Mouse (Mus musculus) hindbrain, embryonic 13.5 days (tissue): ENCODE results near the gene E2f1. TPM values are rescaled to one million over a fixed set of nuclear protein-coding genes. Genes with fewer than 3 reads are reported as not detected.

Source experiments
- ATAC-seq: fragments of 200-750 bp; cut with Nextera tagmentation; 2 replicates; pipeline ENCODE4 v1.8.0; 2017; ENCODE audit warnings: moderate TSS enrichment; ENCODE audit not compliant: low FRiP score
- H3K27ac ChIP-seq: fragments of 300-500 bp; sonication (generic); 2 replicates; pipeline ENCODE4 v1.5.1; 2015; ENCODE audit warnings: inconsistent platforms, mild to moderate bottlenecking, moderate library complexity
- H3K27me3 ChIP-seq: fragments of 300-500 bp; sonication (generic); 2 replicates; pipeline ENCODE4 v1.6.1; 2015; ENCODE audit warnings: mild to moderate bottlenecking, inconsistent platforms
- H3K36me3 ChIP-seq: fragments of 300-500 bp; sonication (generic); 2 replicates; pipeline ENCODE4 v1.6.1; 2015; ENCODE audit warnings: mild to moderate bottlenecking, inconsistent platforms
- H3K4me1 ChIP-seq: fragments of 300-500 bp; sonication (generic); replicated peaks from 2 replicates; pipeline ENCODE4 v1.6.1; 2015; ENCODE audit warnings: inconsistent platforms
- H3K4me2 ChIP-seq: fragments of 300-500 bp; sonication (generic); 2 replicates; pipeline ENCODE4 v1.6.1; 2015; ENCODE audit warnings: inconsistent platforms, mild to moderate bottlenecking, moderate library complexity
- H3K4me3 ChIP-seq: fragments of 300-500 bp; sonication (generic); 2 replicates; pipeline ENCODE4 v1.5.1; 2015; ENCODE audit warnings: mild to moderate bottlenecking, inconsistent platforms
- H3K9ac ChIP-seq: fragments of 300-500 bp; sonication (generic); 2 replicates; pipeline ENCODE4 v1.6.1; 2015; ENCODE audit warnings: mild to moderate bottlenecking, inconsistent platforms
- H3K9me3 ChIP-seq: fragments of 300-500 bp; sonication (generic); 2 replicates; pipeline ENCODE4 v1.6.1; 2016; ENCODE audit warnings: inconsistent platforms
- WGBS: fragments of 180-500 bp; shearing (Covaris S2); methylation state at CpG from one replicate; pipeline ENCODE4 v1.1.7; 2015; 5-methylcytosine and 5-hydroxymethylcytosine counted together
- polyA plus RNA-seq: library from polyadenylated mRNA; unstranded; fragments of >200 nt; fragmentation: Nextera tagmentation; extraction: Ambion mirVana; gene quantifications from 2 replicates; pipeline ENCODE4 v1.2.1, GENCODE M21; 2015

The E2f1 gene
- polyA plus RNA-seq, 1 experiment from 2014 or later: 8.9 TPM

DNA sequence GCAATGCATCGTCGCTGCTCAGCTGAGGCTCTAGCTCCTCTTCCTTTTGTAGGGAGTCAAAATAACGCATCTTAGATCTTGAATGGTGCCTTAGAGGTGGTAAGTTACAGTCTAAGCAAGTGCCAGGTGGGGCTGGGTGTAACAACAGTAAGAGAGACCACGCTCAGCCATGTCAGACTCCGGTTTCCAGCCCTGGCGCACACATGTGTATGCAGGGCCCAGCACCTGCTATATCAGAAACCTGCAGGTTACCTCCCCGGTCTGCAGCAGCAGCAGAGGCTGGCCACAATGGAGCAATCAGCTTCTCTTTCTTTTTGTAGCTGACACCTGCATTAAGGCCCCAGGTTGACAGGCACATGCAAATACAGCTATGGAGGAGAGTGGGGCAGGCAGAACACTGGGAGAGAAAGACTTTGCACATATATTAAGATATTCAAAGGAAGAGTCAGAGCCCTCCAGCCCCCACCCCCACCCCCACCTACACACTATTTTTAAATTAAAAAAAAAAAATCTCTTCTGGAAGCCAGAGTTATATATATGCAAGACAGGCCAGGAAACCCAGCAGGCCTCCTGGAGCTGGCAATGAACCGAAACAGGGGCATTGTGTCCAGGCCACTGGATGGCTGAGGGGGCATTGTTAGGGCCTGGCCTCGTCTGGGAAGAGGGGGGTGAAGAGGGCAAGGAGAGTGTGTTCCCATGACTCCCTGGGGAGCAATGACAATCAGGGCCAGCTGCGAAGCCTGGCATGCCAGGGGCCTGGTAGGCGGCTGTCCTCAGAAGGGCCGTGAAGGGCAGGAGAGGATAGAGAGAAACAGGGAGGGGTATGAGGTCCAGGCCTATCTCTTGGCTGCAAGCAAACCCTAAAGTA lies 7.4 kb upstream of the E2f1 start:
- peak overlapping the region; percentile 77 for H3K27ac ChIP-seq
- 20% methylated on average over 12 of the region's 12 CpGs for WGBS
- H3K4me2 ChIP-seq: no peak overlapping the region
- no peaks in the 10 kb centered on the region for H3K9me3 ChIP-seq
- peaks cover 21% of the 10 kb centered on the region for H3K4me1 ChIP-seq
- ATAC-seq: peak; percentile 49; the same call in 1 of the 2 replicates
- H3K36me3 ChIP-seq: no peaks in the 10 kb centered on the region
- peak overlapping the region; percentile 39 for H3K9ac ChIP-seq
- no peaks in the 10 kb centered on the region for H3K27me3 ChIP-seq
- no peak overlapping the region for H3K4me3 ChIP-seq

DNA sequence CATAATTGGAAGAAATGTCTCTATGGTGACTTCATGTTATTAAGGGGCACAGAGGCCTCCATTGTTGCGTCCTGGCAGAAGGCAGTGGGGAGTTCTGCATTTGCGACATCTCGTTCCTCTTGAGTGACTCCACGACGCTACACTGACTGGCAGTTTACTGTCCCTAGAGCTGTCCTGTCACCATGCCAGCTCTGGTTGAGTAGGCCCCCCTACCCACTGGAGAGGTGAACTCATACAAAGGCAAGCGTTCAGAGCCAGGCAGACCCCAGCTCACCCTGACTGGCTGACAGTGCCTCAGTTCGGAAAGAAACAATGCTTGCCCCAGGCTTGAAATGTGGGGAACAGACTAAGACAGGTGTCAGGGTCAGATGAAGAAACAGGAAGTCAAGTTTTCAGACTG lies 4.6 kb upstream of the E2f1 start:
- Histone ChIP-seq H3K27ac (no peak overlapping the region), H3K4me3 (no peak overlapping the region), H3K4me1 (peaks cover 33% of the 10 kb centered on the region), H3K9me3 (no peaks in the 10 kb centered on the region), H3K36me3 (no peaks in the 10 kb centered on the region), H3K27me3 (no peaks in the 10 kb centered on the region), H3K9ac (no peak overlapping the region), H3K4me2 (no peak overlapping the region)
- ATAC-seq: no peak
- WGBS: 30% methylated on average over 7 of the region's 7 CpGs

DNA sequence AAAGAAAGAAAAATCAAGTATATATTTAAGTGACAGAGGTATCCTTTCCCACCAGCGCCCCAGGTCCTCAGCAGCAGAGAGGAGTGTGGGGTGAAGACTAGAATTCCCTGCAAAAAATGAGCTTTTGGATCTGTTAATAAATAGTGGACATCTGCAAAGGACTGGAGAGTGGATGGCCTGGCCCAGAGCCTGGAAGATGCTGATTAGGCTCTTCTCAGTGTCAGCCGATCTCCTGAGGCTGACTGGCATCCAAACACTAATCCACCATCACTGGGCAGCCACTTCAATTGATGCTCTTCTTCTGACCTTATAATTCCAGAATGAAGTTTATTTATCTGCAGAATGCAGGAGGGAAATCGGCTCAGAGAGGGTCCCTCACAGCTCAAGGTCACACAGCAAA lies 3.3 kb upstream of the E2f1 start:
- Histone ChIP-seq H3K4me1 (peaks cover 45% of the 10 kb centered on the region), H3K27ac (no peak overlapping the region), H3K9me3 (no peaks in the 10 kb centered on the region), H3K4me3 (no peak overlapping the region), H3K36me3 (no peaks in the 10 kb centered on the region), H3K4me2 (no peak overlapping the region), H3K27me3 (no peaks in the 10 kb centered on the region), H3K9ac (no peak overlapping the region)
- whole genome bisulfite sequencing: 83% methylated on average over 3 of the region's 3 CpGs
- ATAC-seq: no peak

DNA sequence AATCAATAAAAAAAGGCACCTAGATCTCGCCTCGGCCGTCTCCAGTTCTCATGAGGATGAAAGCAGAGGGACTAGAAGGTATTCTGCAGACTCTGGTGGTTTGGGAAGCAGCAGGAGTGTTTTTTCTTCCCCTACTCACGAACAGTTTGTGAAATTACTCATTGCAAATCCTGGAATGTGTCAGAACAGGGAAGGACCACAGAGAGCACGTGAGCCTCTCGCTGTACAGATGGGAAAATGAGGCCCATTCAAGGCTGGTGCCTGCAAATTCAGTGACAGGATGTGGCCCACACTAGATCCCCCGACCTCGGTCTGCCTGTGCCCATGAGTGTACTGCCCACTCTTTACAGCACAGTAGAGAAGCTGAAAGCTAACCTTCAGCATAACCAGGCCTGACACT lies 2.3 kb upstream of the E2f1 start:
- WGBS: 74% methylated on average over 8 of the region's 8 CpGs
- Histone ChIP-seq H3K36me3 (no peaks in the 10 kb centered on the region), H3K27me3 (no peaks in the 10 kb centered on the region), H3K9ac (no peak overlapping the region), H3K4me1 (peaks cover 40% of the 10 kb centered on the region), H3K27ac (no peak overlapping the region), H3K4me3 (no peak overlapping the region), H3K9me3 (no peaks in the 10 kb centered on the region), H3K4me2 (no peak overlapping the region)
- ATAC-seq: no peak

DNA sequence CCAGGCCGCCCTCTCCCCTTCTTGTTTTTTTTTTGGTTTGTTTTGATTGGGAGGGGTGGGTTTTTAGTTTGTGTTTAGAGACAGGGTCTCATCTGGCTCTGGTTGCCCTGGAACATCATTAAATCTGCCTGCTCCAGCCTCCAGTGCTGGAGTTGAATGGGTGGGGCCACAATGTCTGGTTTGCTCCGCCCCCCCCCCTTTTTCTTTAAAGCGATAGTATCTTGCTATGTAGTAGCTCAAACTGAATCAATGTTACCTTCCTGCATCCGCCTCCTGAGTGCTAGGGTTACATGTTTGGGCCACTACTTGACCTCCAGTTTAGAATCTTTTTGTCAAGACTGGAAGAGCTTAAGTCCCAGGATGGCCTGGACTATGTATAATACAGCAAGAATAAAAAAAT lies 1.6 kb upstream of the E2f1 start:
- Histone ChIP-seq H3K4me3 (no peak overlapping the region), H3K27me3 (no peaks in the 10 kb centered on the region), H3K4me2 (no peak overlapping the region), H3K4me1 (peaks cover 39% of the 10 kb centered on the region), H3K27ac (no peak overlapping the region), H3K9me3 (no peaks in the 10 kb centered on the region), H3K36me3 (no peaks in the 10 kb centered on the region), H3K9ac (no peak overlapping the region)
- ATAC-seq: no peak
- WGBS: 79% methylated on average over 4 of the region's 4 CpGs

DNA sequence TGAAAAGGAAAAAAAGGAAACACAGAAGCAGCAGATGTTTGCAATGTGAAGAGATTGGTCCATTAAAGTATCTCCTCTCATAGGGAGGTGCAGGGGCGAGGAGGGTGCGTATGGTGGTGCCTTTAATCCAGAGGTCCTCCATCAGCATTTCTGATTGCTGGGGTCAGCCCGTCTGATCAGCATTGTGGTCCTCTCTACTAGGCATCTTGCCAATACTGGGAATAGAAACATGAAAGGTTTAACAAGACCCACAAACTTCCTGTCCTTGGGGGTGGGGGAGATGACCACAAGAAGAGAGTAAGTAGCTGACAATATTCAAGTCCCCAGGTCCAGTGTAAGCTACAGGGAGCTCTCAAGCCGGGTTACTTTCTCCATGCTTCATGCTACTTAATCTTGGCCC lies 974 bp upstream of the E2f1 start:
- H3K4me2 ChIP-seq: peak overlapping the region; percentile 83
- no peak overlapping the region for H3K9ac ChIP-seq
- H3K4me3 ChIP-seq: peak overlapping the region; percentile 63
- peaks cover 44% of the 10 kb centered on the region for H3K4me1 ChIP-seq
- H3K27me3 ChIP-seq: no peaks in the 10 kb centered on the region
- 69% methylated on average over 4 of the region's 4 CpGs for WGBS
- H3K27ac ChIP-seq: 0 out of 2 replicates have a peak overlapping the region, but pooled peaks have one; percentile 76
- no peak for ATAC-seq
- no peaks in the 10 kb centered on the region for H3K36me3 ChIP-seq
- no peaks in the 10 kb centered on the region for H3K9me3 ChIP-seq

DNA sequence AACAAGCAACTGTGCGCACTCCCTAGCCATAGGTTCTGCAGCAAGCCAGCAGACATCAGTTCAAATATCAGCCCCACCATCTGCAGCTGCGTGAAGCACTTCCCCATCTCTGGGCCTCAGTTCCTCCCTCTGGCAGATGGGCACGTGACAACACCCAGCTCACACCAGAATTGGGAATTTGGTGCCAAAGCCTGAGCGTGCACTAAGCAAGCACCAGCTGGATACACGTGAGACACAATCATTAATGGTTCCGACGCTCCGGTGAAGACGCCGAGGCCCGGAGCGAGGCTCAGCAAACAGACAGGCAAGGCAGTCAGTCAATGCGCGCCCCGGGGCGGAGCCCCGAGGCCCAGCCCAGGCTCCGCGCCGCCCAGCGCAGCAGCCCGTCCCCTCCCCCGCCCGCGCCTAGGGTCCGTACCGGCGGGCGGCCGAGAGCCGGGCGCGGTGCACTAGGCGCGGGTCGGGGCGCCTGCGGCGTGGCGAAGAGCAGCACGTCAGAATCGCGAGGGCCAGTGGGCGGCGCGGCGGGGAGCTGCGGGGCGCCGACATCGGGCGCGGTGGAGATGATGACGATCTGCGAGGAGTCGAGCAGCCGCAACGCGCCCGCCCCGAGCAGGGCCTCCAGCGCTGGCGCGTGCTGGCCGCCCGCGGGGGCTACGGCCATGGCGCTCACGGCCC lies 482 bp downstream of the E2f1 start:
- WGBS: under 1% methylated on average over 52 of the region's 70 CpGs
- Histone ChIP-seq H3K9me3 (no peaks in the 10 kb centered on the region), H3K4me1 (peaks cover 52% of the 10 kb centered on the region), H3K36me3 (no peaks in the 10 kb centered on the region), H3K4me2 (peak overlapping the region; percentile 83), H3K27ac (peak overlapping the region; percentile 83), H3K4me3 (peak overlapping the region; percentile 63), H3K9ac (peak overlapping the region; percentile 65), H3K27me3 (no peaks in the 10 kb centered on the region)
- ATAC-seq: peak; percentile 63

DNA sequence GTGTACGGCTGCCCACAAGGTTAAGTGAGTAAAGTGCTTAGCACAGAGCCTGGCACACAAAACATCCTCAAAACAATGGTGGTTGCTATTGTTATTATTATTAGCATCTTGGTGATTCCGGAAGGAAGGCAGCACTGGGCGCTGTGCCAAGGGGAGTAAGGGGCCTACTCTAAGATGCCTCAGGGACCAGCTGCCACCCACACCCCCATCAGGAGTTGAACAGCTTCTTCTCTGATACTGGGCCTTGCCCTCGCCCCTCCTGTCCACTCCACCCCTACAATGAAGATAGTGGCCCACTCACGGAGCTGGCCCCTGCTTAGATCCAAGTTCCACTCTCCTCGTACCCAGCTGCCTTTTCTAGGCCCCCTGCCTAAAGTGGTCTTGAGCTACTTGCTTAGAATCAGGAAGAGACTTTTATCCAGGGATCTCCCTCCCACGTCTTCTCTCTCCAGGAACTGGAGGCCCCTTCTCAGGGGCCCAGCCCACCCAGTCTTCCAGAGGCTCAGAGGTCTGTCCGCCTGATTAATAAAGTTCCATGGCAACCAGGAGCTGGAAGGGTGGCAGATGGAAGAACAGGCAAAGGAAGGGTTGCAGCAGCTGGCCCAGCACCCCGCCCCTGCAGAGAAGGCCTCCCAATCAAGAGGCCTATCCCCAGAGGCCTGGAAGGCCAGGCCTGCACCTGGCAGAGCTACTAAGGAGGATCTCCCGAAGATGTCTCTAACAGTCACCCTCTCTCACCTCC lies 1.2 kb downstream of the E2f1 start:
- Histone ChIP-seq H3K36me3 (no peaks in the 10 kb centered on the region), H3K4me3 (peak overlapping the region; percentile 63), H3K9ac (peak overlapping the region; percentile 65), H3K4me1 (peaks cover 54% of the 10 kb centered on the region), H3K9me3 (no peaks in the 10 kb centered on the region), H3K4me2 (peak overlapping the region; percentile 83), H3K27ac (peak overlapping the region; percentile 83), H3K27me3 (no peaks in the 10 kb centered on the region)
- WGBS: 7% methylated on average over 10 of the region's 10 CpGs
- peak; percentile 2; the same call in 1 of the 2 replicates for ATAC-seq

DNA sequence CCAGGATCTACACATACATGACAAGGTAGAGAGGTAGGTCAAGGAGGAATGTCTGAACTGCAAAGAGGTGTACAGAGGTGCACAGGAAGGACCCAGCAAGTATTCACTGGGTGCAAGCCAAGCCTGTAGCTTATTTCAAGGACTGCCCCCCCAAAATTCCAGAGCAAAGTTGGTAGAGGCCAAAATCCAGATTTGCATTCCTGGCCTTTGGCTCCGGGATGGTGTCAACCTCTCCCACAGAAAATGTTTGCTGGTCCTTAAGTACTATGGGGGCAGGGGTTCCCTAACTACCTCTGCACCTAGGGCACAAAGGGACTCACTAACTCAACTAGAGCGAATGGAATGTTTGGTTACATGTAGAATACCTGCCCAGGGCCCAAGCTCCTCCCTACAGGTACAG lies 1.9 kb downstream of the E2f1 start:
- Histone ChIP-seq H3K4me2 (peak overlapping the region; percentile 83), H3K9ac (peak overlapping the region; percentile 65), H3K36me3 (no peaks in the 10 kb centered on the region), H3K27ac (peak overlapping the region; percentile 83), H3K9me3 (no peaks in the 10 kb centered on the region), H3K27me3 (no peaks in the 10 kb centered on the region), H3K4me1 (peaks cover 54% of the 10 kb centered on the region), H3K4me3 (peak overlapping the region; percentile 63; the same call in 1 of the 2 replicates)
- no peak for ATAC-seq
- 76% methylated on average over 2 of the region's 2 CpGs for WGBS

DNA sequence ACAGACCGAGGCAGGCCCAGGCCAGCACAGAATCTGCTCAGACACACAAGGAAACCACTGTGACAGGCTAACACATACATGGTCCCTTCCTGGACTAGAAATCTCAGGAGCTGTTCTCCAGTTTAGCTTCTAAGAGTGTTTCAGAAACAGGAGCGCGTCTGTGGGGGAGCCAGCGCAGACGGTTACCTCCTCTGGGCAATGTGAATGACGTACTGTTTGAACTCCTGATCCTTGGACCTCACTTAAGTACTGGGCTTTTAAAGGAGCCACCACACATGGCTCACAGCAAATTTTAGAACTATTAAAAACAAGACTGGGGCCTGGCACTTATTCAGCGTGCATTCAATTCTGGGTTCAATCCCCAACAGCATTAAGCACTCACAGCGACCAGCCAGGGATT lies 3.1 kb downstream of the E2f1 start:
- 0 out of 2 replicates have a peak overlapping the region, but pooled peaks have one; percentile 3 for H3K4me2 ChIP-seq
- no peaks in the 10 kb centered on the region for H3K27me3 ChIP-seq
- H3K36me3 ChIP-seq: no peaks in the 10 kb centered on the region
- 46% methylated on average over 8 of the region's 8 CpGs for WGBS
- H3K9me3 ChIP-seq: no peaks in the 10 kb centered on the region
- H3K4me1 ChIP-seq: peaks cover 54% of the 10 kb centered on the region
- H3K27ac ChIP-seq: no peak overlapping the region
- no peak for ATAC-seq
- no peak overlapping the region for H3K4me3 ChIP-seq
- peak overlapping the region; percentile 8; the same call in 1 of the 2 replicates for H3K9ac ChIP-seq

DNA sequence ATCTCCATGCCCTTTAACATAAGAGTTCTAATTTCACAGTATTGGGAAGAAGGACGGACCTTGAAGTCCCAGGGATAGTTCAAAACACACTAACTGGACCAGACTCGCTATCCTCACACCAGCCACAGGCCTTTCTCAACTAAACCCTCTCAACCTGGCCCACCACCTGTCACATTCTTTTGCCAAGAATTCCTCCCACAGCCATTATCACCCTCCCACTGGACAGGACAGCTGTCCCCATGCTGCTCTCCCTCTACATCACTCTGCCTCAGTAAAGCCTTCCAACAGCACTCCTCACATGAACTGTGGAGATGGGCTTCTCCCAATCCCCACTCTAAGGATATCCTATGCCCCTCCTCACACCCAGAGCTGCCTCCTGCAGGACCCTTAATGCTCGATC lies 4.1 kb downstream of the E2f1 start:
- no peak overlapping the region for H3K4me3 ChIP-seq
- H3K9ac ChIP-seq: peak overlapping the region; percentile 30
- H3K4me1 ChIP-seq: peaks cover 46% of the 10 kb centered on the region
- WGBS: 67% methylated on average over 3 of the region's 3 CpGs
- H3K27me3 ChIP-seq: no peaks in the 10 kb centered on the region
- H3K4me2 ChIP-seq: no peak overlapping the region
- H3K27ac ChIP-seq: no peak overlapping the region
- ATAC-seq: no peak
- no peaks in the 10 kb centered on the region for H3K36me3 ChIP-seq
- no peaks in the 10 kb centered on the region for H3K9me3 ChIP-seq

DNA sequence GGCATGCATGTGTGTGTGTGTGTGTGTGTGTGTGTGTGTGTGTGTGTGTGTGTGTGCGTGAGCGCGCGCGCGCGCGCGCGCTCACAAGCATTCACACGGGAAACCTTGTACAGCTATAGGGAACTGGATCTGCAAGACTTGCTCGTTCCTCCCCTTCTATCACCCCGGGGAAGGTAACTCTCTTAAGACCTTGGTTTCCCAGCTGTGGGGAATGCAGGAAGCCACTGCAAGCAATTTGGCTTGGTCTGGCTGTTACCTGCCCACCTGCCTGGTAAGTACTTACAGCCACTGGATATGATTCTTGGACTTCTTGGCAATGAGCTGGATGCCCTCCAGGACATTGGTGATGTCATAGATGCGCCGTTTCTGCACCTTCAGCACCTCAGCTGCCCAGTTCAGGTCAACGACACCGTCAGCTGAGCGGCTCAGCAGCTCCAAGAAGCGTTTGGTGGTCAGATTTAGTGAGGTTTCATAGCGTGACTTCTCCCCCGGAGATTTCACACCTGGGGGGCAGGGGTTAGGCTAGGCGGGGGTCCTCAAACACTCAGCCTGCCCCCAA lies 6.0 kb downstream of the E2f1 start:
- no peak for ATAC-seq
- H3K9ac ChIP-seq: no peak overlapping the region
- peaks cover 47% of the 10 kb centered on the region for H3K4me1 ChIP-seq
- H3K27me3 ChIP-seq: no peaks in the 10 kb centered on the region
- H3K4me3 ChIP-seq: no peak overlapping the region
- WGBS: 90% methylated on average over 22 of the region's 22 CpGs
- H3K27ac ChIP-seq: no peak overlapping the region
- no peaks in the 10 kb centered on the region for H3K36me3 ChIP-seq
- H3K4me2 ChIP-seq: no peak overlapping the region
- no peaks in the 10 kb centered on the region for H3K9me3 ChIP-seq
